Mouse (Mus musculus): ENCODE data around the gene Ccdc84. TPM values are rescaled to one million over a fixed set of nuclear protein-coding genes. Genes with fewer than 3 reads are reported as not detected.

Ccdc84 gene
- 10.2 and 37.1 TPM in 2 replicates for polyA plus RNA-seq (2012; ENCODE audit: low replicate concordance)

DNA sequence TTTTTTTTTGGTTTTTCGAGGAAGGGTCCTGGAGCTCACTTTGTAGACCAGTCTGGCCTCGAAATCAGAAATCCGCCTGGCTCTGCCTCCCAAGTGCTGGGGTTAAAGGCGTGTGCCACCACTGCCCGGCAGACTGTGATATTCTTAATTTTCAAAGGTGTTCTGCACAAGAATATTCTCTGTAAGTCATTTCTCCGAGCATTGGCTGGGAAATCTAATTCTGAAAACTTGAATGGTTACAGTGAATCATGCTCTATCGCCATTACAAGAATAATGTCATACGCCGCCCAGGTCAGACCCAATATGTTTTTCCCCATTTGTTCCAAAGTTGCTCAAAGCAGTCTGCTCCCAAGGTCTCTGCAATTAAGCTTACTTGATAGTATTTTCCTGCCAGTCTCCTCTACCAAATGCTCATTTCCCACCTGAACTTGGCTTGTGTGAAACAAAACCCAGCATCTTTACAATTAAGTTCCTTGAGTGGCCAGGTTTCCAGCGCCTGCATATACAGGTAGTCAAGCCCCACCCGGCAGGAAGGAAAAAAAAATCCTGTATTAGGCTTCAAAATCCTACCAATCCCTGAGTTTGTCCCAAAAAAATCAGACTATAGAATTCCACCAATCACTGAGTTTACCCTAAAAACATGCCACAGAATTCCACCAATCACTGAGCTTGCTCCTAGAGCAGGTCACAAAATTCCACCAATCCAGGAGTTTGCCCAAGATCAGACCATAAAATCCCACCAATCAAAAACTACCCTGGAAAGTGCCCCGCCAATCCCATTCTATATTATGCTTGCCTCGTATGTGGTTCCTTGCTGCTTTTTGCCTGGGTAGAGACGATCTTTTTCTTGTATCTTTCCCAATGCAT lies at the start of gene Ccdc84:
Gene Ccdc84, minus strand, starts transcription at position 51 of the 867 bp plus-strand sequence.

GRCm38 (mm10) chr9:44454891-44455220 lies 36.5 kb upstream of the Ccdc84 start, which contains the start of gene Upk2:
Gene Upk2, minus strand, starts transcription at chr9:44454976.

DNA sequence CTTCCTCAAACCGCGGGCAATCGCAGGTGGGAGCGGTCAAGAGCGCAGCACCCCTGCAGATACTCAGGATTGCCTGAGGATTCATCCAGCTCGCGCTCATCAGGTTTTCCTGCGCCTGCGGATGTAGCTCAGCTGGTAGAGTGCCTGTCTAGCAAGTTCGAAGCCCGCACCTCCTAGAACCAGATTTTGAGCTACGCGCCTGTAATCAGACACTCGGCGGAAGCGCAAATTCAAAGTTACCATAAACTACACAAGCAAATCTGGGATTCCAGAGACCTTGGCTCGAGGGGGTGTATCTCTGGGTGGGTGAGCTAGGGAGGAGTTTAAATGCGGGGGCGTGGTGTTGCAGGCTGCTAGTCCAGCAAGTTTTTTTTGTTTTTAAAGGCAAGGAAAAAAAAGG lies 22.6 kb upstream of the Ccdc84 start, which contains the start of gene Foxr1:
Gene Foxr1, minus strand, starts transcription at position 176 of the 400 bp plus-strand sequence.

DNA sequence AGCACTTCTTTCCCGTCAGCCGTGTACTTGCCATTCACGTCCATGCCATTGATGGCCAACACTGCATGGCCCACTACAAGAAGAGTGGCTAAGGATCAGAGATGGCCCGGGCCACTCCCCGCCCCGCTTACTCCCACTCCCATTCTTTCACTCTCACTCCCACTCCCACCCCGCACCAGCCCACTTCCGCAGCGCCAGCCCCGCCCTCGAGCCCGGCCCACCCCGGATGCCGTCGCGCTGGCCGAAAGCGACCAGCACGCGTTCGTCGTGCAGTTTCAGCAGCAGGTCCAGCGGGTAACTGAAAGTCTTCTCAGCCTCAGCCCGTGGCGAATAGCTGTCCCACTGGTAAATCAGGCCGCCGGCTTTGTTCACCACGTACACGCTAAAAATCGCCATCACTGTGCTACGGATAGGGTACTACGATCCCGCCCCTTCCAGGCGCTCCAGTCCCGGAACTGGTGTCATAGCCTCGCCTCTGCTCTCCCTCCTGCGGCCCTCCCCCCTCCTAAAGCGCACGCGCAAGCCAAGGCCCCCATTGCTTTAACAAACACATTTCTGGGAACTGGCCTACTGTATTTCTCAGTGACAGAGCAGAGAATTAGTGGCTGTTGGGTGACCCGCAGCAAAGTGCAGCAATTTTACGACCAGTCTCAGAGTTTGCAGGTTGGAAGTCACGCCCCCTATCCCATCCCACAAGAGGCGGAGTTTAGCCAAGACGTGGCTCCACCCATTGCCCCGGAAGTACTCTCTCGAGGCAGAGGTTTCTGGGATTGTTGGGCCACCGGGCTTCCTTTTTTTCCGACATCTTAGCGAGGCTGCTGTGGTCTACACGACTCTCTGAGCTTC lies 11.2 kb downstream of the Ccdc84 start, which contains the start of the genes Rps25 and Trappc4:
Gene Rps25, plus strand, starts transcription at position 234 of the 846 bp plus-strand sequence.
Gene Trappc4, minus strand, starts transcription at position 695 of the 846 bp plus-strand sequence.

GRCm38 (mm10) chr9:44396684-44397411 lies 21.5 kb downstream of the Ccdc84 start, which contains the start of gene Slc37a4:
Gene Slc37a4, plus strand, starts transcription at chr9:44396852.

GRCm38 (mm10) chr9:44379054-44379834 lies 39.1 kb downstream of the Ccdc84 start, which contains the start of gene Hyou1:
Gene Hyou1, plus strand, starts transcription at chr9:44379490.

DNA sequence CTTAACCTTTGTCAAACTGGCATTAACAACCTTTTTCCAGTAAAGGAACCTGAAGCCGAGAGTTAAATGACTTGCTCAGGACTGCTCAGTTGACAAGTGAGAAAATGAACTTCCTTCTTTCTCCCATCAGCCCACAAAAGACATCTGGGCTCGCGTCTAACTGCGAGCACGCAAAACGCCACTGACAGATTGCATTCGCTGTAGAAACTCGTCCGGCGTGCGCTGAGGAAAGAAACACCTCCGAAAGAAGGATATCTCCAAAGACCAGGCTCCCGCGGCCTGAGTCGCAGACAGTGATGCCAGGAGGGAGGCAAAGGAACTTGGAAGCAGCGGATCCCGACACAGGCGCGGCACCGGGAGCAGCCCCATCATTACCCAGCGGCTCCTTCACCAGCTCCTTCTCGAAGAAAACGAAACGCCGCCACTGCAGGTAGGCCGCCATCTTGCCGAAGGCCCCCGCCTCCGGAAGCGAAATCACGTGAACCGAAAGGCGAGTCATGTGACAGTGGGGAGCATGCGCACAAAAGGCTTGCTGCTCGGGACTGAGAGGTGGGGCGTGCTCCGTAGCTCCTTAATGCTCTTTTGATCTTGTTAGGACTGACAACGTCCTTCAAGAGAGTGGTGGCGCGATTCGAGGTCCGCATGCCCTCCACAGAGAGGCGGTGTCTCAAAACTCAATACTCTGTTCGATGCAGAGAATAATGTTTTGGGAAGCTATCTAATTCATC lies 57.0 kb downstream of the Ccdc84 start, which contains the start of gene Vps11:
Gene Vps11, minus strand, starts transcription at position 481 of the 728 bp plus-strand sequence.

Other genes starting within 250 kb of the Ccdc84 start
- gene Cbl, start 184.5 kb downstream of the Ccdc84 start, polyA plus RNA-seq (2012; ENCODE audit: low replicate concordance) = 11.0 and 15.0 TPM in 2 replicates
- gene Ccdc153, start 177.9 kb downstream of the Ccdc84 start, polyA plus RNA-seq (2012; ENCODE audit: low replicate concordance) = not detected in 2 replicates
- 0.33 and 0.35 TPM in 2 replicates for gene Pdzd3, start 167.1 kb downstream of the Ccdc84 start, polyA plus RNA-seq (2012; ENCODE audit: low replicate concordance)
- 3.5 and 3.6 TPM in 2 replicates for gene Nlrx1, start 150.0 kb downstream of the Ccdc84 start, polyA plus RNA-seq (2012; ENCODE audit: low replicate concordance)
- 73.8 and 199 TPM in 2 replicates for gene Abcg4, start 130.0 kb downstream of the Ccdc84 start, polyA plus RNA-seq (2012; ENCODE audit: low replicate concordance)
- 7.4 and 9.9 TPM in 2 replicates for gene Hinfp, start 112.9 kb downstream of the Ccdc84 start, polyA plus RNA-seq (2012; ENCODE audit: low replicate concordance)
- gene C2cd2l, start 98.3 kb downstream of the Ccdc84 start, polyA plus RNA-seq (2012; ENCODE audit: low replicate concordance) = 216 and 324 TPM in 2 replicates
- 8.4 and 13.8 TPM in 2 replicates for gene Dpagt1, start 92.5 kb downstream of the Ccdc84 start, polyA plus RNA-seq (2012; ENCODE audit: low replicate concordance)
- 825 and 1,471 TPM in 2 replicates for gene H2afx, start 83.9 kb downstream of the Ccdc84 start, polyA plus RNA-seq (2012; ENCODE audit: low replicate concordance)
- 173 and 677 TPM in 2 replicates for gene Hmbs, start 74.3 kb downstream of the Ccdc84 start, polyA plus RNA-seq (2012; ENCODE audit: low replicate concordance)
- 7.8 and 11.3 TPM in 2 replicates for gene Vps11, start 56.9 kb downstream of the Ccdc84 start, polyA plus RNA-seq (2012; ENCODE audit: low replicate concordance)
- 25.8 and 40.4 TPM in 2 replicates for gene Hyou1, start 39.1 kb downstream of the Ccdc84 start, polyA plus RNA-seq (2012; ENCODE audit: low replicate concordance)
- gene Slc37a4, start 21.7 kb downstream of the Ccdc84 start, polyA plus RNA-seq (2012; ENCODE audit: low replicate concordance) = 10.4 and 13.2 TPM in 2 replicates
- 48.9 and 50.6 TPM in 2 replicates for gene Rps25, start 11.4 kb downstream of the Ccdc84 start, polyA plus RNA-seq (2012; ENCODE audit: low replicate concordance)
- gene Trappc4, start 11.0 kb downstream of the Ccdc84 start, polyA plus RNA-seq (2012; ENCODE audit: low replicate concordance) = 5.6 and 13.4 TPM in 2 replicates
- gene Foxr1, start 22.6 kb upstream of the Ccdc84 start, polyA plus RNA-seq (2012; ENCODE audit: low replicate concordance) = 1.5 TPM in 1 of 2 replicates, not detected in the other
- gene Upk2, start 36.4 kb upstream of the Ccdc84 start, polyA plus RNA-seq (2012; ENCODE audit: low replicate concordance) = not detected in 2 replicates
- 36.8 and 56.9 TPM in 2 replicates for gene Bcl9l, start 64.3 kb upstream of the Ccdc84 start, polyA plus RNA-seq (2012; ENCODE audit: low replicate concordance)
- 2.1 and 9.7 TPM in 2 replicates for gene Cxcr5, start 143.3 kb upstream of the Ccdc84 start, polyA plus RNA-seq (2012; ENCODE audit: low replicate concordance)
- 30.0 and 54.1 TPM in 2 replicates for gene Ddx6, start 186.3 kb upstream of the Ccdc84 start, polyA plus RNA-seq (2012; ENCODE audit: low replicate concordance)